Mouse (Mus musculus) inflammation-experienced regulatory T-cells, adult 6 months (primary cell): ENCODE data around the gene Gm732. TPM values are rescaled to one million over a fixed set of nuclear protein-coding genes. Genes with fewer than 3 reads are reported as not detected.

Experiments used
- ATAC-seq: one replicate; pipeline ENCODE4 v1.8.0; 2017
- polyA plus RNA-seq, 3 experiments: library from polyadenylated mRNA; unstranded; fragments of 100-300 nt; shearing (Covaris generic); gene quantifications; one replicate each; pipeline ENCODE4 v1.2.1; 2017

Gm732 gene
- not detected for polyA plus RNA-seq

DNA sequence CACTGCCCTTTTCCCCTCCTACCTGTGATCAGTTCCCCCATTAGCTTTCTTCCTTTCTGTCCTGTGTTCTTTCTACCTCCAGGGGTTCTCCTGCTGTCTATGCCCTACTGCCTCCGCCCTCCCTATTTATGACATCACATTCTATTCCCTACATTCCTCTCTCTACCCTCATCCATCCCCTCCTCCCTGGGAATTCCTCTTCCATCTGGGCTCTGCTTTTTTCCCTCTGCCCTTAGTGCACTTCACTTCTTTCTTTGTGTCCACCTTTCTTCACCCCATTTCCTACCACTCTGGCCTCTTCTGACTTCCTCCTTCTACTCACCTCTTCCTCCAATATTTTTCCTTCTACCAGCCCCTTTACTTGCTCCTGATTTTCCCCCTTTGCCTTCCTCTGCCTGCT is at the start of gene Gm732:
Gene Gm732 (minus strand): TSS at position 101 of the 400 bp plus-strand sequence.
- no peak for ATAC-seq

Other genes starting within 250 kb of the Gm732 start
- gene Tent5d, start 155.9 kb downstream of the Gm732 start, polyA plus RNA-seq, result not detected
- 10 to 100 TPM; 18.3 to 28.6 (median 20.3) TPM for gene 2610002M06Rik, start 132.1 kb downstream of the Gm732 start, polyA plus RNA-seq